Mouse (Mus musculus) limb, embryonic 11.5 days (tissue): ENCODE results near the gene Lactbl1. TPM values are rescaled to one million over a fixed set of nuclear protein-coding genes. Genes with fewer than 3 reads are reported as not detected.

Experiments used
- ATAC-seq: fragments of 200-750 bp; cut with Nextera tagmentation; 2 replicates; pipeline ENCODE4 v1.8.0; 2017; ENCODE audit warnings: low read depth; ENCODE audit not compliant: insufficient number of reproducible peaks, low FRiP score, low TSS enrichment
- DNase-seq: peaks from one replicate; pipeline ENCODE4 v3.0.0-alpha.2; 2015; ENCODE audit warnings: low spot score
- H3K27ac ChIP-seq: fragments of 300-500 bp; sonication (generic); replicated peaks from 2 replicates; pipeline ENCODE4 v1.5.1; 2014; ENCODE audit warnings: low read depth, mild to moderate bottlenecking, low read length
- H3K27me3 ChIP-seq: fragments of 300-500 bp; sonication (generic); 2 replicates; pipeline ENCODE4 v1.6.1; 2014; ENCODE audit warnings: mild to moderate bottlenecking, low read length, mixed read lengths; ENCODE audit not compliant: control insufficient read depth, insufficient read depth
- H3K36me3 ChIP-seq: fragments of 300-500 bp; sonication (generic); 2 replicates; pipeline ENCODE4 v1.6.1; 2014; ENCODE audit warnings: mild to moderate bottlenecking, low read length, moderate library complexity, mixed read lengths; ENCODE audit not compliant: control insufficient read depth, insufficient read depth
- H3K4me1 ChIP-seq: fragments of 300-500 bp; sonication (generic); 2 replicates; pipeline ENCODE4 v1.6.1; 2014; ENCODE audit warnings: low read length, mixed read lengths; ENCODE audit not compliant: control insufficient read depth, insufficient read depth
- H3K4me2 ChIP-seq: fragments of 300-500 bp; sonication (generic); 2 replicates; pipeline ENCODE4 v1.6.1; 2014; ENCODE audit warnings: low read depth, mild to moderate bottlenecking, moderate library complexity; ENCODE audit not compliant: severe bottlenecking
- H3K4me3 ChIP-seq: fragments of 300-500 bp; sonication (generic); 2 replicates; pipeline ENCODE4 v1.5.1; 2014; ENCODE audit warnings: low read depth, low read length
- H3K9ac ChIP-seq: fragments of 300-500 bp; sonication (generic); 2 replicates; pipeline ENCODE4 v1.6.1; 2014; ENCODE audit warnings: mild to moderate bottlenecking, low read length
- H3K9me3 ChIP-seq: fragments of 300-500 bp; sonication (generic); 2 replicates; pipeline ENCODE4 v1.6.1; 2016; ENCODE audit warnings: low read length; ENCODE audit not compliant: control insufficient read depth
- WGBS: fragments of 180-500 bp; shearing (Covaris S2); extraction: QIAGEN DNeasy Blood & Tissue Kit; methylation state at CpG from one replicate; pipeline ENCODE4 v1.1.7; 2014; 5-methylcytosine and 5-hydroxymethylcytosine counted together
- polyA plus RNA-seq: library from polyadenylated mRNA; unstranded; fragments of >200 nt; fragmentation: Nextera tagmentation; extraction: Ambion mirVana; gene quantifications from 2 replicates; pipeline ENCODE4 v1.2.1, GENCODE M21; 2014

Lactbl1 gene
- polyA plus RNA-seq, 1 experiment from 2014 or later, result not detected

DNA sequence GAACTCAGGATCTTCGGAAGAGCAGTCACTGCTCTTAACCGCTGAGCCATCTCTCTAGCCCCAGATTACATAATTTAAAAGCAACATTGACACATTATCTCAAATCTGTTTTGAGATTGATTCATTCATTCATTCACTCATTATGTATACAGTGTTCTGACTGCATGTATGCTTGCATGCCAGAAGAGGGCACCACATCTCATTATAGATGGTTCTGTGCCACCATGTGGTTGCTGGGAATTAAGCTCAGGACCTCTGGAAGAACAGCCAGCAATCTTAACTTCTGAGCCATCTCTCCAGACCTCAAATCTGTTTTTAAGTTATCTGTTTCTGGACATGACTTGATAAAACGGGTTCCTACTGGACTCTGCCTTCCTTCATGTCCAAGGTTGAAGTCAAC lies 22.6 kb upstream of the Lactbl1 start:
- ATAC-seq (no peak), DNase-seq (no peak)
- Histone ChIP-seq H3K4me1 (peaks cover 5% of the 10 kb centered on the region; the same call in 1 of the 2 replicates), H3K4me3 (no peak overlapping the region), H3K9me3 (no peaks in the 10 kb centered on the region), H3K36me3 (no peaks in the 10 kb centered on the region), H3K4me2 (no peak overlapping the region), H3K9ac (no peak overlapping the region), H3K27ac (no peak overlapping the region), H3K27me3 (no peaks in the 10 kb centered on the region)
- 98% methylated on average over 3 of the region's 3 CpGs for WGBS

DNA sequence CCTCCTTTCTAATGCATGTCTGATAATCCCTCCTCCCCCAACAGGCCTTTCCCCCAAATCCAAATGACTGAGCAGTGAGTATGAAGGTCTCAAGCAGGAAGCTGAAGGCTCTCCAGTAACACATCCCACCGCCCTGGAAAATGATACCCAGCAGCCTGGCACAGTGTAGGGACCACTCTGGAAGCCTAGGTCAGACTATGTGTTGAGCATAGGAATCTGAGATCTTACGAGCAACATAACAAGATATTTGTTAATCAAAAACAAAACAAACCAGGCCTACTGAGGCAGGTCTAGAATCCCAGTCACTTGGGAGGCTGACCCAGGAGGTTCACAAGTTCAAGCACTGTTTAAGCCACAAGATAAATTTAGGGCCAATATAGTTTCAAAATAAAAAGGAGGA lies 21.9 kb upstream of the Lactbl1 start:
- DNase-seq, result no peak
- H3K9ac ChIP-seq, result no peak overlapping the region
- H3K4me1 ChIP-seq, result peaks cover 5% of the 10 kb centered on the region; the same call in 1 of the 2 replicates
- no peak for ATAC-seq
- H3K4me2 ChIP-seq, result peak overlapping the region; percentile 54
- no peak overlapping the region; the same call in 1 of the 2 replicates for H3K4me3 ChIP-seq
- no peak overlapping the region for H3K27ac ChIP-seq
- H3K36me3 ChIP-seq, result no peaks in the 10 kb centered on the region
- 93% methylated on average over 2 of the region's 2 CpGs for WGBS
- no peaks in the 10 kb centered on the region for H3K9me3 ChIP-seq
- H3K27me3 ChIP-seq, result no peaks in the 10 kb centered on the region

DNA sequence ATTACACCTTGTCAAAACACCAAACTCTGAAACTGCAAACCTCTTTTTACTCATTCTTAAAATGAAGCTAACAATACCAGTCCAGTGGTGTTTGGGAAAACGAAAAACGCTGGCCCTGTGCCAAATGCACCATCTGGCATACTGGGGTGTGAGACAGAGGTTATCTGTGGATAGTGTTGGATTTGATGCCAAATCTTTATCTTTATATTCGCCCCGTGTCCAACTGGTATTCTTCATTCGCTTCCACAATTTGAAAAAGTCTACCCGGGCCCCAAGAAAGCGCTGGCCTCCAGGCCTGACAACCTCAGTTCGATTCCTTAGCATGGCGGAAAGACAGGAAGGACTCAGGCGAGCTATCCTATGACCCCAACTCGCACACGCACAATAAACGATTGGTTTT lies 20.9 kb upstream of the Lactbl1 start:
- H3K4me1 ChIP-seq, result peaks cover 5% of the 10 kb centered on the region; the same call in 1 of the 2 replicates
- no peaks in the 10 kb centered on the region for H3K9me3 ChIP-seq
- no peak for ATAC-seq
- 3% methylated on average over 13 of the region's 13 CpGs for WGBS
- peak overlapping the region; percentile 98 for H3K9ac ChIP-seq
- peak overlapping the region; percentile 93; the same call in 1 of the 2 replicates for H3K27ac ChIP-seq
- peak; percentile 72 for DNase-seq
- peak overlapping the region; percentile 93 for H3K4me3 ChIP-seq
- H3K27me3 ChIP-seq, result no peaks in the 10 kb centered on the region
- peak overlapping the region; percentile 54 for H3K4me2 ChIP-seq
- no peaks in the 10 kb centered on the region for H3K36me3 ChIP-seq

- Histone ChIP-seq H3K4me2 (peak overlapping the region; percentile 54), H3K36me3 (no peaks in the 10 kb centered on the region), H3K27me3 (no peaks in the 10 kb centered on the region), H3K9ac (peak overlapping the region; percentile 98), H3K4me1 (peaks cover 5% of the 10 kb centered on the region; the same call in 1 of the 2 replicates), H3K27ac (peak overlapping the region; percentile 93), H3K4me3 (peak overlapping the region; percentile 93), H3K9me3 (no peaks in the 10 kb centered on the region)
- DNase-seq (peak; percentile 73), ATAC-seq (peak; percentile 40; the same call in 1 of the 2 replicates)
- WGBS, result 0% methylated on average over 65 of the region's 68 CpGs
Measured at GRCm38 (mm10) chr4:136602018-136602554, 20.3 kb upstream of the Lactbl1 start.

- ATAC-seq (peak; percentile 80; the same call in 1 of the 2 replicates), DNase-seq (peak; percentile 99)
- Histone ChIP-seq H3K36me3 (no peaks in the 10 kb centered on the region), H3K27me3 (no peaks in the 10 kb centered on the region), H3K4me1 (peaks cover 5% of the 10 kb centered on the region; the same call in 1 of the 2 replicates), H3K9ac (peak within 1 kb of the TSS; percentile 98), H3K27ac (peak within 1 kb of the TSS; percentile 93), H3K4me3 (peak within 1 kb of the TSS; percentile 93), H3K4me2 (peak within 1 kb of the TSS; percentile 54), H3K9me3 (no peaks in the 10 kb centered on the region)
- under 1% methylated on average over 37 of the region's 45 CpGs for WGBS
Measured at GRCm38 (mm10) chr4:136602568-136602967, 19.9 kb upstream of the Lactbl1 start, which contains the start of gene Kdm1a. TSS of gene Kdm1a (minus strand) at chr4:136602723.

DNA sequence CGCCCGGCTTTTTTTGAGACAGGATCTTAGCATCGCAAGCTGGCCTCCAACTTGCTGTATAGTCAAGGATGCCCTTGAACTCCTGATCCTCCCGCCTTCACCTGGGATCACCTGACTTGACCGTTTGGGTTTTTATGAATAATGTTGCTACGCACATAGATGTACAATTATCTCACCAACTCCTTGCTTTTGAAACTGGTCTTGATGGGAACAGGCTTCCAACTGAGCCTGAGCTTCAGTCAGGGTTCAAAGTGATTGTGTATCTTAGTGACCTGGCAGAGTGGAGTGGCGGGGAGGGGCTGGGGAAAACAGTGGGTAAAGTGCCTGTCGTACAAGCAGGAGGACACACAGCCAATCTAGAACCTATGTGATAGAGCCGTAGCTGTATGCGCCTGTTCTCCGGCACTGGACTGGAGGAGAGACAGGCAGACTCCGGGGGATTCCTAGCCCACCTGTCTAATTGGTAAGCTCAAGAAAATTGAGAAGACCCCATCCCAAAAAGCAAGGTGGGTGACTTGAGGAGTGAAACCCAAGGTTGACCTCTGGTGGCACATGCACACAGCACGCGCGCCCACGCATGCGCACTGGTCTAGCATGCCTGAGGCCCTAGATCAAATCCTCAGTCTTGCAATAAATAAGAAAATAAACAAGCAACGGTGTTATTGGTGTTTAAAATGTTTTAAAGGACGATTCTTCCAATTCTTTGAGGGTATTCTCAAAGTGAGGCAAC lies 16.5 kb upstream of the Lactbl1 start:
- Histone ChIP-seq H3K27ac (no peak overlapping the region), H3K4me1 (no peaks in the 10 kb centered on the region; the same call in 1 of the 2 replicates), H3K4me3 (no peak overlapping the region), H3K9ac (no peak overlapping the region), H3K4me2 (no peak overlapping the region), H3K36me3 (no peaks in the 10 kb centered on the region), H3K27me3 (no peaks in the 10 kb centered on the region), H3K9me3 (no peaks in the 10 kb centered on the region)
- ATAC-seq (no peak), DNase-seq (no peak)
- 90% methylated on average over 19 of the region's 19 CpGs for whole genome bisulfite sequencing

DNA sequence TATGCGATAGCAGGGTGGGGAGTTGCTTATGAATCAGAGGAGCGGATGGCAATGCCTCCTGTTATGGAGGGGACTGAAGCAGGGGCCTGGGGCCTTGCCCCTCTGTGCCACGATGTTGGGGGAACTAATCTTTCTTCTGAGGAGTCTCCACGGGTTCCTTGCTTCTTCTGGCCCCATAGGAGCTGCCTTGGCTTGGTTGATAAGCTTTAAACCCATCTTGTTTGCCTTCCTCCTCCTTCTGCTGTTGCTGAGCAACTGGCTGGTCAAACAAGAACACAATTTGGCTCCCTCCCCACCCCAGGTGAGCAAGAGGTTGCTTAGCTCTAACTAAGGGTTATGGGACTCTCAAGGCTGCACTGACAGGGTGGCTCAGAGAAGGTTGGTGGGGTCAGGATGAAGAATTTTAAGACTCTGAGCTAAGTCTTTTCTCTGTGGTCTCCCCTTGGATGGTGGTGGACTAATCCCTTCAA lies 12.0 kb upstream of the Lactbl1 start, which contains the start of gene Tex46:
TSS of gene Tex46 (plus strand) at position 51 of the 470 bp plus-strand sequence.
- H3K9ac ChIP-seq, result no peak within 1 kb of the TSS
- ATAC-seq (no peak), DNase-seq (no peak)
- H3K9me3 ChIP-seq, result no peaks in the 10 kb centered on the region
- H3K27me3 ChIP-seq, result no peaks in the 10 kb centered on the region
- WGBS, result 73% methylated on average over 4 of the region's 4 CpGs
- no peak within 1 kb of the TSS for H3K27ac ChIP-seq
- H3K4me1 ChIP-seq, result no peaks in the 10 kb centered on the region
- no peaks in the 10 kb centered on the region for H3K36me3 ChIP-seq
- no peak within 1 kb of the TSS for H3K4me2 ChIP-seq
- no peak within 1 kb of the TSS for H3K4me3 ChIP-seq

GRCm38 (mm10) chr4:136613657-136614056 lies 8.8 kb upstream of the Lactbl1 start:
- Histone ChIP-seq H3K36me3 (no peaks in the 10 kb centered on the region), H3K9me3 (no peaks in the 10 kb centered on the region), H3K4me1 (no peaks in the 10 kb centered on the region), H3K4me2 (no peak overlapping the region), H3K27ac (no peak overlapping the region), H3K9ac (no peak overlapping the region), H3K4me3 (no peak overlapping the region), H3K27me3 (no peaks in the 10 kb centered on the region)
- no peak for ATAC-seq
- 71% methylated on average over 7 of the region's 7 CpGs for whole genome bisulfite sequencing
- DNase-seq, result no peak
